Mouse (Mus musculus) hindbrain, embryonic 14.5 days (tissue): ENCODE measurements around the gene Gm3594. TPM values are rescaled to one million over a fixed set of nuclear protein-coding genes. Genes with fewer than 3 reads are reported as not detected.
"Not testable (repeated sequence)": the region's sequence is repeated elsewhere in the genome, so short reads cannot be mapped to it uniquely, and the experiment has no call there.

Experiments used
- ATAC-seq: fragments of 200-750 bp; cut with Nextera tagmentation; 2 replicates; pipeline ENCODE4 v1.8.0; 2017; ENCODE audit warnings: moderate number of reproducible peaks, mild to moderate bottlenecking, moderate TSS enrichment, moderate library complexity; ENCODE audit not compliant: low FRiP score
- DNase-seq: peaks from one replicate; pipeline ENCODE4 v3.0.0-alpha.2; 2015; ENCODE audit warnings: low spot score
- H3K27ac ChIP-seq: fragments of 300-500 bp; sonication (generic); 2 replicates; pipeline ENCODE4 v1.5.1; 2014; ENCODE audit warnings: mild to moderate bottlenecking, moderate library complexity
- H3K27me3 ChIP-seq: fragments of 300-500 bp; sonication (generic); 2 replicates; pipeline ENCODE4 v1.6.1; 2014; ENCODE audit warnings: mild to moderate bottlenecking, low read length, mixed read lengths; ENCODE audit not compliant: control insufficient read depth, insufficient read depth
- H3K36me3 ChIP-seq: fragments of 300-500 bp; sonication (generic); replicated peaks from 2 replicates; pipeline ENCODE4 v1.6.1; 2014; ENCODE audit not compliant: control insufficient read depth, insufficient read depth
- H3K4me1 ChIP-seq: fragments of 300-500 bp; sonication (generic); replicated peaks from 2 replicates; pipeline ENCODE4 v1.6.1; 2014; ENCODE audit warnings: antibody characterized with exemption, low read length, mixed read lengths; ENCODE audit not compliant: control insufficient read depth, insufficient read depth
- H3K4me2 ChIP-seq: fragments of 300-500 bp; sonication (generic); replicated peaks from 2 replicates; pipeline ENCODE4 v1.6.1; 2014; ENCODE audit warnings: mild to moderate bottlenecking, moderate library complexity
- H3K4me3 ChIP-seq: fragments of 300-500 bp; sonication (generic); replicated peaks from 2 replicates; pipeline ENCODE4 v1.5.1; 2014; ENCODE audit warnings: mild to moderate bottlenecking, low read length
- H3K9ac ChIP-seq: fragments of 300-500 bp; sonication (generic); 2 replicates; pipeline ENCODE4 v1.6.1; 2014
- H3K9me3 ChIP-seq: fragments of 300-500 bp; sonication (generic); 2 replicates; pipeline ENCODE4 v1.6.1; 2016; ENCODE audit warnings: low read length; ENCODE audit not compliant: control insufficient read depth
- WGBS: fragments of 180-500 bp; shearing (Covaris S2); extraction: QIAGEN DNeasy Blood & Tissue Kit; methylation state at CpG from one replicate; pipeline ENCODE4 v1.1.7; 2014; 5-methylcytosine and 5-hydroxymethylcytosine counted together
- polyA plus RNA-seq: library from polyadenylated mRNA; unstranded; fragments of >200 nt; fragmentation: Nextera tagmentation; extraction: Ambion mirVana; gene quantifications from 2 replicates; pipeline ENCODE4 v1.2.1, GENCODE M21; 2014

Gene Gm3594
- not detected in 2 replicates for polyA plus RNA-seq

- not testable (repeated sequence) for H3K36me3 ChIP-seq, H3K4me3 ChIP-seq, DNase-seq, H3K4me1 ChIP-seq, H3K9me3 ChIP-seq, H3K4me2 ChIP-seq, H3K27ac ChIP-seq, H3K27me3 ChIP-seq, H3K9ac ChIP-seq, ATAC-seq
- no CpG with 5 or more reads among the region's 4 CpGs for WGBS
Measured at GRCm38 (mm10) chr14:6444511-6444910, at the start of gene Gm3594. Gene Gm3594 (minus strand): TSS chr14:6444611.

GRCm38 (mm10) chr14:6486331-6486730 lies 41.9 kb upstream of the Gm3594 start:
- DNase-seq, H3K4me1 ChIP-seq, H3K4me2 ChIP-seq, ATAC-seq, H3K36me3 ChIP-seq, H3K27ac ChIP-seq, H3K4me3 ChIP-seq, H3K27me3 ChIP-seq, H3K9ac ChIP-seq, H3K9me3 ChIP-seq: not testable (repeated sequence)
- WGBS: 67% methylated on average over 1 of the region's 1 CpGs

- not testable (repeated sequence) for H3K36me3 ChIP-seq, DNase-seq, H3K4me2 ChIP-seq, H3K9me3 ChIP-seq, H3K9ac ChIP-seq, H3K4me1 ChIP-seq, H3K4me3 ChIP-seq, ATAC-seq, H3K27me3 ChIP-seq, H3K27ac ChIP-seq
- no CpG with 5 or more reads among the region's 1 CpGs for WGBS
Measured at GRCm38 (mm10) chr14:6485541-6485940, 41.1 kb upstream of the Gm3594 start.

GRCm38 (mm10) chr14:6482126-6482525 lies 37.7 kb upstream of the Gm3594 start:
- DNase-seq, H3K27me3 ChIP-seq, H3K9me3 ChIP-seq, H3K4me3 ChIP-seq, ATAC-seq, H3K4me1 ChIP-seq, H3K9ac ChIP-seq, H3K4me2 ChIP-seq, H3K36me3 ChIP-seq, H3K27ac ChIP-seq: not testable (repeated sequence)
- 83% methylated on average over 7 of the region's 8 CpGs for WGBS

- not testable (repeated sequence) for ATAC-seq
- WGBS: 100% methylated on average over 1 of the region's 1 CpGs
Measured at GRCm38 (mm10) chr14:6471856-6472255, 27.4 kb upstream of the Gm3594 start.

GRCm38 (mm10) chr14:6440774-6441173 lies 3.6 kb downstream of the Gm3594 start:
- WGBS: 80% methylated on average over 2 of the region's 4 CpGs
- H3K9me3 ChIP-seq, H3K4me1 ChIP-seq, H3K9ac ChIP-seq, H3K36me3 ChIP-seq, H3K4me3 ChIP-seq, H3K27ac ChIP-seq, DNase-seq, H3K27me3 ChIP-seq, ATAC-seq, H3K4me2 ChIP-seq: not testable (repeated sequence)

More at GRCm38 (mm10) chr14:6471856-6472255, 27.4 kb upstream of the Gm3594 start:
- H3K4me3 ChIP-seq, DNase-seq, H3K9me3 ChIP-seq, H3K27ac ChIP-seq, H3K4me2 ChIP-seq, H3K4me1 ChIP-seq, H3K36me3 ChIP-seq, H3K27me3 ChIP-seq, H3K9ac ChIP-seq: not testable (repeated sequence)

- not testable (repeated sequence) for H3K4me3 ChIP-seq, H3K4me1 ChIP-seq, H3K27me3 ChIP-seq, H3K36me3 ChIP-seq, H3K9me3 ChIP-seq, H3K4me2 ChIP-seq, ATAC-seq, H3K27ac ChIP-seq, DNase-seq, H3K9ac ChIP-seq
- 67% methylated on average over 1 of the region's 5 CpGs for WGBS
Measured at GRCm38 (mm10) chr14:6440206-6440605, 4.2 kb downstream of the Gm3594 start.

GRCm38 (mm10) chr14:6426766-6427165 lies 17.6 kb downstream of the Gm3594 start:
- peak overlapping the region; percentile 55 for H3K4me2 ChIP-seq
- H3K4me3 ChIP-seq: peak overlapping the region; percentile 30
- peak overlapping the region; percentile 47; the same call in 1 of the 2 replicates for H3K9ac ChIP-seq
- not testable (repeated sequence) for H3K27ac ChIP-seq, H3K4me1 ChIP-seq, ATAC-seq, H3K9me3 ChIP-seq, H3K36me3 ChIP-seq, H3K27me3 ChIP-seq, DNase-seq
- 4% methylated on average over 13 of the region's 42 CpGs for WGBS

GRCm38 (mm10) chr14:6426353-6426752 lies 18.1 kb downstream of the Gm3594 start:
- not testable (repeated sequence) for ATAC-seq
- 27% methylated on average over 17 of the region's 22 CpGs for WGBS

GRCm38 (mm10) chr14:6412382-6412781 lies 32.0 kb downstream of the Gm3594 start, which contains the start of gene Gm3591:
Gene Gm3591 (minus strand): TSS chr14:6412482.
- not testable (repeated sequence) for H3K4me2 ChIP-seq, H3K9me3 ChIP-seq, H3K9ac ChIP-seq, ATAC-seq, H3K36me3 ChIP-seq, H3K27me3 ChIP-seq, H3K4me3 ChIP-seq, H3K4me1 ChIP-seq, H3K27ac ChIP-seq, DNase-seq
- WGBS: no CpG with 5 or more reads among the region's 2 CpGs

More at GRCm38 (mm10) chr14:6426353-6426752, 18.1 kb downstream of the Gm3594 start:
- not testable (repeated sequence) for DNase-seq, H3K27ac ChIP-seq, H3K4me1 ChIP-seq, H3K9me3 ChIP-seq, H3K27me3 ChIP-seq, H3K36me3 ChIP-seq
- H3K4me2 ChIP-seq: peak overlapping the region; percentile 55
- H3K9ac ChIP-seq: peak overlapping the region; percentile 47
- H3K4me3 ChIP-seq: peak overlapping the region; percentile 30
